Comparison of ENCODE assay signal across 8 mouse cellular contexts in genomic region chr2:30057223-30057904, GRCm38 (mm10). TPM values are rescaled to one million over a fixed set of nuclear protein-coding genes. Genes with fewer than 3 reads are reported as not detected.
A peak's percentile ranks its signal among the peaks of the same experiment; 100 is the strongest.
DNase-seq lines count a peak whose midpoint lies in the region; ATAC-seq and TF ChIP-seq lines count a peak whose summit lies in the region.

Gene Set (plus strand): TSS chr2:30057378.

- no peak within 1 kb of the TSS for H3K27ac ChIP-seq in limb, embryonic 12.5 days
- no peak within 1 kb of the TSS for H3K27ac ChIP-seq in neural tube, embryonic 12.5 days

- H3K4me2 ChIP-seq in limb, embryonic 12.5 days: no peak within 1 kb of the TSS
- H3K4me2 ChIP-seq in neural tube, embryonic 12.5 days (replicated peaks): no peak within 1 kb of the TSS

- in situ Hi-C loops in Patski (cut with MboI; ENCODE audit: low pct_unique_long_range_greater_than_20kb): no loop called here

- ATAC-seq in Patski: no peak
- no peak for ATAC-seq in limb, embryonic 12.5 days (ENCODE audit: insufficient number of reproducible peaks, insufficient read depth, low FRiP score, low TSS enrichment, low read depth)
- ATAC-seq in neural tube, embryonic 12.5 days (ENCODE audit: low FRiP score, low read depth): no peak

- CTCF ChIA-PET in Patski (lab: Charles Lee): interaction anchor here (1.6 kb wide), 1 partner anchor 26 kb away, joined by 5 read pairs; no protein-coding TSS in a partner anchor

- H3K9me3 ChIP-seq in erythroblast, embryonic 14.5 days (ENCODE audit: control insufficient read depth, low read length): no peaks in the 10 kb centered on the region
- H3K9me3 ChIP-seq in limb, embryonic 12.5 days: no peaks in the 10 kb centered on the region
- H3K9me3 ChIP-seq in neural tube, embryonic 12.5 days: no peaks in the 10 kb centered on the region

- H3K4me3 ChIP-seq in erythroblast, embryonic 14.5 days (replicated peaks): no peak within 1 kb of the TSS
- no peak within 1 kb of the TSS for H3K4me3 ChIP-seq in limb, embryonic 12.5 days (replicated peaks)
- H3K4me3 ChIP-seq in neural tube, embryonic 12.5 days: no peak within 1 kb of the TSS

- intact Hi-C loops in heart, postnatal 25 days (cut with DNase I): no loop called here

- H3K4me1 ChIP-seq in erythroblast, embryonic 14.5 days (ENCODE audit: control insufficient read depth): peaks cover 27% of the 10 kb centered on the region
- peaks cover 13% of the 10 kb centered on the region; the same call in 1 of the 2 replicates for H3K4me1 ChIP-seq in limb, embryonic 12.5 days (replicated peaks)
- H3K4me1 ChIP-seq in neural tube, embryonic 12.5 days: peaks cover 11% of the 10 kb centered on the region

- DNase-seq in kidney, postnatal 4 days: peak; percentile 44 to 60
- no peak for DNase-seq in kidney, adult 11 months
- DNase-seq in Patski (ENCODE audit: low read depth, low spot score): no peak
- no peak for DNase-seq in heart, postnatal 25 days (ENCODE audit: low spot score)
- no peak for DNase-seq in natural killer cell, adult 2 months (ENCODE audit: low spot score in 2 of 2)

- WGBS in limb, embryonic 12.5 days: 39% methylated on average over 12 of the region's 12 CpGs
- 48% methylated on average over 12 of the region's 12 CpGs for whole genome bisulfite sequencing in neural tube, embryonic 12.5 days

- POLR2A ChIA-PET in Patski (lab: Charles Lee): no interaction called here

- TF ChIP-seq CTCF in Patski (IDR thresholded peaks at IDR 0.05): no peak

- H3K27me3 ChIP-seq in Patski: no peaks in the 10 kb centered on the region
- peaks cover 17% of the 10 kb centered on the region for H3K27me3 ChIP-seq in erythroblast, embryonic 14.5 days (ENCODE audit: control insufficient read depth)
- no peaks in the 10 kb centered on the region for H3K27me3 ChIP-seq in limb, embryonic 12.5 days
- no peaks in the 10 kb centered on the region for H3K27me3 ChIP-seq in neural tube, embryonic 12.5 days (replicated peaks)

- H3K36me3 ChIP-seq in erythroblast, embryonic 14.5 days (ENCODE audit: control insufficient read depth): no peaks in the 10 kb centered on the region
- H3K36me3 ChIP-seq in limb, embryonic 12.5 days: no peaks in the 10 kb centered on the region
- no peaks in the 10 kb centered on the region for H3K36me3 ChIP-seq in neural tube, embryonic 12.5 days

- no peak within 1 kb of the TSS for H3K9ac ChIP-seq in limb, embryonic 12.5 days (replicated peaks)
- H3K9ac ChIP-seq in neural tube, embryonic 12.5 days: no peak within 1 kb of the TSS

RNA-seq across cellular contexts. Expression of gene Set, which starts in this region (rescaled TPM):
- 288 TPM for polyA plus RNA-seq in Patski (2021)
- 11.7 and 14.7 TPM in 2 replicates for polyA plus RNA-seq in erythroblast, embryonic 14.5 days (2012)
- total RNA-seq in heart, postnatal 25 days (2021): 100 to 1,000 TPM in 1 of 2 experiments, 10 to 100 TPM in 1; 95.8 to 106 TPM
- polyA plus RNA-seq in limb, embryonic 12.5 days (2016; fragmentation: Nextera tagmentation; extraction: Ambion mirVana): 720 and 722 TPM in 2 replicates
- polyA plus RNA-seq in neural tube, embryonic 12.5 days (2016; fragmentation: Nextera tagmentation; extraction: Ambion mirVana): 572 and 583 TPM in 2 replicates

Comparison
In these comparisons a context has a peak if more than half of its experiments do, and no peak if none do; other contexts are left out.
1. RNA of gene Set (polyA plus RNA-seq): 720 to 722 TPM in limb, embryonic 12.5 days, 572 to 583 TPM in neural tube, embryonic 12.5 days and 288 TPM in Patski (single experiment); 11.7 to 14.7 TPM in erythroblast, embryonic 14.5 days; every median in the first group is over 10 times any median in the second.
2. DNase-seq: peak in kidney, postnatal 4 days (2 of 2); none in kidney, adult 11 months (single experiment), Patski (single experiment), heart, postnatal 25 days (single experiment) and natural killer cell, adult 2 months (0 of 2).